Mouse (Mus musculus): Measurements from ENCODE around the gene Socs1. TPM values are rescaled to one million over a fixed set of nuclear protein-coding genes. Genes with fewer than 3 reads are reported as not detected.
A peak's percentile ranks its signal among the peaks of the same experiment; 100 is the strongest.

Socs1 gene
- polyA plus RNA-seq, 1 experiment from 2014 or later = 0.77 TPM

GRCm38 (mm10) chr16:10783152-10783434 lies 2.2 kb downstream of the Socs1 start:
- H3K4me1 ChIP-seq (ENCODE audit: control insufficient read depth, low read depth, low read length) = peaks cover 7% of the 10 kb centered on the region
- H3K4me2 ChIP-seq (ENCODE audit: low read depth, low read length) = no peak overlapping the region
- H3K27me3 ChIP-seq (ENCODE audit: control insufficient read depth, insufficient read depth, low read depth, low read length) = peaks cover 26% of the 10 kb centered on the region
- no peak overlapping the region for H3K9ac ChIP-seq (ENCODE audit: low read depth, low read length)
- no peak overlapping the region for H3K4me3 ChIP-seq (ENCODE audit: low read depth, low read length)
- no peaks in the 10 kb centered on the region for H3K9me3 ChIP-seq (replicated peaks; ENCODE audit: control insufficient read depth, low read length)
- no peak for ATAC-seq (ENCODE audit: low read depth)
- 7% methylated on average over 1 of the region's 1 CpGs for WGBS (ENCODE audit: insufficient replicate concordance)
- no peak overlapping the region for H3K27ac ChIP-seq (ENCODE audit: low read length)
- H3K36me3 ChIP-seq (ENCODE audit: control insufficient read depth, insufficient read depth) = no peaks in the 10 kb centered on the region

GRCm38 (mm10) chr16:10782377-10783151 lies 2.8 kb downstream of the Socs1 start:
- Histone ChIP-seq H3K27ac (ENCODE audit: low read length) (no peak overlapping the region), H3K27me3 (ENCODE audit: control insufficient read depth, insufficient read depth, low read depth, low read length) (peaks cover 26% of the 10 kb centered on the region)

GRCm38 (mm10) chr16:10781862-10782371 lies 3.4 kb downstream of the Socs1 start:
- Histone ChIP-seq H3K27ac (ENCODE audit: low read length) (no peak overlapping the region), H3K4me3 (ENCODE audit: low read depth, low read length) (no peak overlapping the region), H3K4me2 (ENCODE audit: low read depth, low read length) (no peak overlapping the region), H3K36me3 (ENCODE audit: control insufficient read depth, insufficient read depth) (no peaks in the 10 kb centered on the region), H3K9me3 (replicated peaks; ENCODE audit: control insufficient read depth, low read length) (no peaks in the 10 kb centered on the region), H3K27me3 (ENCODE audit: control insufficient read depth, insufficient read depth, low read depth, low read length) (peaks cover 26% of the 10 kb centered on the region), H3K4me1 (ENCODE audit: control insufficient read depth, low read depth, low read length) (peaks cover 7% of the 10 kb centered on the region), H3K9ac (ENCODE audit: low read depth, low read length) (no peak overlapping the region)
- 48% methylated on average over 9 of the region's 9 CpGs for WGBS (ENCODE audit: insufficient replicate concordance)
- ATAC-seq (ENCODE audit: low read depth) = no peak

More at GRCm38 (mm10) chr16:10782377-10783151, 2.8 kb downstream of the Socs1 start:
- H3K9me3 ChIP-seq (replicated peaks; ENCODE audit: control insufficient read depth, low read length) = no peaks in the 10 kb centered on the region
- WGBS (ENCODE audit: insufficient replicate concordance) = 39% methylated on average over 6 of the region's 6 CpGs
- no peak for ATAC-seq (ENCODE audit: low read depth)
- H3K4me1 ChIP-seq (ENCODE audit: control insufficient read depth, low read depth, low read length) = peaks cover 7% of the 10 kb centered on the region
- no peak overlapping the region for H3K9ac ChIP-seq (ENCODE audit: low read depth, low read length)
- no peaks in the 10 kb centered on the region for H3K36me3 ChIP-seq (ENCODE audit: control insufficient read depth, insufficient read depth)
- no peak overlapping the region for H3K4me2 ChIP-seq (ENCODE audit: low read depth, low read length)
- H3K4me3 ChIP-seq (ENCODE audit: low read depth, low read length) = no peak overlapping the region

GRCm38 (mm10) chr16:10780631-10781120 lies 4.7 kb downstream of the Socs1 start:
- Histone ChIP-seq H3K27me3 (ENCODE audit: control insufficient read depth, insufficient read depth, low read depth, low read length) (peaks cover 26% of the 10 kb centered on the region), H3K27ac (ENCODE audit: low read length) (no peak overlapping the region), H3K4me2 (ENCODE audit: low read depth, low read length) (no peak overlapping the region), H3K9ac (ENCODE audit: low read depth, low read length) (no peak overlapping the region), H3K4me1 (ENCODE audit: control insufficient read depth, low read depth, low read length) (peaks cover 4% of the 10 kb centered on the region), H3K4me3 (ENCODE audit: low read depth, low read length) (no peak overlapping the region), H3K36me3 (ENCODE audit: control insufficient read depth, insufficient read depth) (no peaks in the 10 kb centered on the region), H3K9me3 (replicated peaks; ENCODE audit: control insufficient read depth, low read length) (no peaks in the 10 kb centered on the region)
- 57% methylated on average over 5 of the region's 5 CpGs for WGBS (ENCODE audit: insufficient replicate concordance)
- ATAC-seq (ENCODE audit: low read depth) = no peak

- Histone ChIP-seq H3K4me3 (ENCODE audit: low read depth, low read length) (no peak overlapping the region), H3K9me3 (replicated peaks; ENCODE audit: control insufficient read depth, low read length) (no peaks in the 10 kb centered on the region), H3K27me3 (ENCODE audit: control insufficient read depth, insufficient read depth, low read depth, low read length) (peaks cover 3% of the 10 kb centered on the region), H3K36me3 (ENCODE audit: control insufficient read depth, insufficient read depth) (no peaks in the 10 kb centered on the region), H3K4me2 (ENCODE audit: low read depth, low read length) (no peak overlapping the region), H3K9ac (ENCODE audit: low read depth, low read length) (no peak overlapping the region), H3K27ac (ENCODE audit: low read length) (no peak overlapping the region), H3K4me1 (ENCODE audit: control insufficient read depth, low read depth, low read length) (peaks cover 3% of the 10 kb centered on the region; the same call in 1 of the 2 replicates)
- peak; percentile 71 for ATAC-seq (ENCODE audit: low read depth)
- WGBS (ENCODE audit: insufficient replicate concordance) = 49% methylated on average over 5 of the region's 5 CpGs
Observed at GRCm38 (mm10) chr16:10777579-10778160, 7.7 kb downstream of the Socs1 start.

GRCm38 (mm10) chr16:10776322-10776721 lies 9.0 kb downstream of the Socs1 start:
- no peak overlapping the region for H3K27ac ChIP-seq (ENCODE audit: low read length)
- H3K9me3 ChIP-seq (replicated peaks; ENCODE audit: control insufficient read depth, low read length) = no peaks in the 10 kb centered on the region
- WGBS (ENCODE audit: insufficient replicate concordance) = 57% methylated on average over 7 of the region's 7 CpGs
- no peak overlapping the region for H3K4me3 ChIP-seq (ENCODE audit: low read depth, low read length)
- no peak overlapping the region for H3K4me2 ChIP-seq (ENCODE audit: low read depth, low read length)
- H3K27me3 ChIP-seq (ENCODE audit: control insufficient read depth, insufficient read depth, low read depth, low read length) = no peaks in the 10 kb centered on the region
- no peak for ATAC-seq (ENCODE audit: low read depth)
- no peak overlapping the region for H3K9ac ChIP-seq (ENCODE audit: low read depth, low read length)
- peaks cover 3% of the 10 kb centered on the region; the same call in 1 of the 2 replicates for H3K4me1 ChIP-seq (ENCODE audit: control insufficient read depth, low read depth, low read length)
- H3K36me3 ChIP-seq (ENCODE audit: control insufficient read depth, insufficient read depth) = no peaks in the 10 kb centered on the region

GRCm38 (mm10) chr16:10774726-10775125 lies 10.6 kb downstream of the Socs1 start:
- Histone ChIP-seq H3K4me1 (ENCODE audit: control insufficient read depth, low read depth, low read length) (peaks cover 3% of the 10 kb centered on the region; the same call in 1 of the 2 replicates), H3K4me3 (ENCODE audit: low read depth, low read length) (no peak overlapping the region), H3K27ac (ENCODE audit: low read length) (no peak overlapping the region), H3K4me2 (ENCODE audit: low read depth, low read length) (no peak overlapping the region), H3K9me3 (replicated peaks; ENCODE audit: control insufficient read depth, low read length) (no peaks in the 10 kb centered on the region), H3K36me3 (ENCODE audit: control insufficient read depth, insufficient read depth) (no peaks in the 10 kb centered on the region), H3K27me3 (ENCODE audit: control insufficient read depth, insufficient read depth, low read depth, low read length) (no peaks in the 10 kb centered on the region), H3K9ac (ENCODE audit: low read depth, low read length) (no peak overlapping the region)
- ATAC-seq (ENCODE audit: low read depth) = no peak
- WGBS (ENCODE audit: insufficient replicate concordance) = 13% methylated on average over 4 of the region's 4 CpGs

- H3K4me1 ChIP-seq (ENCODE audit: control insufficient read depth, low read depth, low read length) = peaks cover 3% of the 10 kb centered on the region; the same call in 1 of the 2 replicates
- no peak for ATAC-seq (ENCODE audit: low read depth)
Observed at GRCm38 (mm10) chr16:10773543-10773942, 11.8 kb downstream of the Socs1 start.

More at GRCm38 (mm10) chr16:10773543-10773942, 11.8 kb downstream of the Socs1 start:
- Histone ChIP-seq H3K9me3 (replicated peaks; ENCODE audit: control insufficient read depth, low read length) (no peaks in the 10 kb centered on the region), H3K36me3 (ENCODE audit: control insufficient read depth, insufficient read depth) (no peaks in the 10 kb centered on the region), H3K27me3 (ENCODE audit: control insufficient read depth, insufficient read depth, low read depth, low read length) (no peaks in the 10 kb centered on the region; the same call in 1 of the 2 replicates), H3K9ac (ENCODE audit: low read depth, low read length) (no peak overlapping the region), H3K4me3 (ENCODE audit: low read depth, low read length) (no peak overlapping the region), H3K27ac (ENCODE audit: low read length) (no peak overlapping the region), H3K4me2 (ENCODE audit: low read depth, low read length) (no peak overlapping the region)
- 69% methylated on average over 8 of the region's 8 CpGs for WGBS (ENCODE audit: insufficient replicate concordance)

Data from liver, embryonic 16.5 days (tissue).